Mouse (Mus musculus): ENCODE results near the gene Kctd2.
A peak's percentile ranks its signal among the peaks of the same experiment; 100 is the strongest.

DNA sequence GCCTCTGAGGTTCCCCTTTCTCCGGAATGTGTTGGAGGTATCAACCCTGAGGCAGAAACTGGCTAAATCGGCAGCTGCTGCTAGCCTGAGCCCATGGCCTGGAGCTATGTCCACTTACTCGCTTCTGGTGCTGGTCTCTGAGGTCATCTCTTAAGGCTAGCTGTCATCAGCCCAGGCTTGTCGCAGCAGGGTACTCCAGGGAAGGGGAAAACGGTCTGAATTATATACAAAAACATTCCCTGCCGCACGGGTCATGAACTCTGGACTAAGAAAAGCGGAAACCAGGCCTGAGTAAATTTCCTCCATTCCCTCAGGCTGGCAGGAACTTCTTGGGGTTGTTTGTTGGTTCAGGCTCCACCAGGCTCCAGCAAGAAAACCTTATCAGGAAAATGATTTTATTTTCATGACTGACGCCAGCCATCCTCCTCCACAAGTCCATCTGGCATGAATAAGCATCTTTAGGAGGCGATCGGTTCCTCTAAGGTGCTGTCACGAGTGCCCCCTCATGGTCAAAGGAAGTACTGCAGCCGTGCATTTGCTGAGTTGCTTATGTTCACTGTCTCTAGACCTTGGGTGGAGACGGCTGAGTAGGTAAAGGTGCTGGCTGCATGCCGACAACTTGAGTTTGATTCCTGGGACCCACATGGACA is 53.8 kb downstream of the Kctd2 start:
- TF ChIP-seq CTCF (conservative IDR thresholded peaks at IDR 0.05 in 1 of 2, IDR thresholded peaks at IDR 0.05 in 1 of 2; ENCODE audit: low read depth in 2 of 2, low read length in 2 of 2) (peak; percentile 99 to 100), TCF12 (IDR thresholded peaks at IDR 0.05; ENCODE audit: low read depth, low read length) (peak; percentile 79), USF1 (IDR thresholded peaks at IDR 0.05; ENCODE audit: low read depth, low read length) (no peak), USF2 (conservative IDR thresholded peaks at IDR 0.05; ENCODE audit: low read depth, low read length) (no peak), POLR2A (IDR thresholded peaks at IDR 0.05; ENCODE audit: low read depth, low read length) (peak; percentile 52; the same call in 1 of the 2 replicates), ZKSCAN1 (IDR thresholded peaks at IDR 0.05; ENCODE audit: borderline replicate concordance, low read depth, low read length) (no peak), SMC3 (IDR thresholded peaks at IDR 0.05; ENCODE audit: low read depth, low read length) (peak; percentile 93), PAX5 (IDR thresholded peaks at IDR 0.05; ENCODE audit: low read length) (no peak), E2F4 (IDR thresholded peaks at IDR 0.05; ENCODE audit: insufficient replicate concordance, low read depth, low read length) (peak; percentile 70; the same call in 1 of the 2 replicates)

Data from CH12.LX (cell line).